Mouse (Mus musculus) brain, adult 2 months (tissue): ENCODE results near the gene Lmx1b.

Experiments
- DNase-seq: peaks from one replicate; pipeline ENCODE4 v3.0.0; 2011; ENCODE audit warnings: low read depth, low spot score

The Lmx1b gene

DNA sequence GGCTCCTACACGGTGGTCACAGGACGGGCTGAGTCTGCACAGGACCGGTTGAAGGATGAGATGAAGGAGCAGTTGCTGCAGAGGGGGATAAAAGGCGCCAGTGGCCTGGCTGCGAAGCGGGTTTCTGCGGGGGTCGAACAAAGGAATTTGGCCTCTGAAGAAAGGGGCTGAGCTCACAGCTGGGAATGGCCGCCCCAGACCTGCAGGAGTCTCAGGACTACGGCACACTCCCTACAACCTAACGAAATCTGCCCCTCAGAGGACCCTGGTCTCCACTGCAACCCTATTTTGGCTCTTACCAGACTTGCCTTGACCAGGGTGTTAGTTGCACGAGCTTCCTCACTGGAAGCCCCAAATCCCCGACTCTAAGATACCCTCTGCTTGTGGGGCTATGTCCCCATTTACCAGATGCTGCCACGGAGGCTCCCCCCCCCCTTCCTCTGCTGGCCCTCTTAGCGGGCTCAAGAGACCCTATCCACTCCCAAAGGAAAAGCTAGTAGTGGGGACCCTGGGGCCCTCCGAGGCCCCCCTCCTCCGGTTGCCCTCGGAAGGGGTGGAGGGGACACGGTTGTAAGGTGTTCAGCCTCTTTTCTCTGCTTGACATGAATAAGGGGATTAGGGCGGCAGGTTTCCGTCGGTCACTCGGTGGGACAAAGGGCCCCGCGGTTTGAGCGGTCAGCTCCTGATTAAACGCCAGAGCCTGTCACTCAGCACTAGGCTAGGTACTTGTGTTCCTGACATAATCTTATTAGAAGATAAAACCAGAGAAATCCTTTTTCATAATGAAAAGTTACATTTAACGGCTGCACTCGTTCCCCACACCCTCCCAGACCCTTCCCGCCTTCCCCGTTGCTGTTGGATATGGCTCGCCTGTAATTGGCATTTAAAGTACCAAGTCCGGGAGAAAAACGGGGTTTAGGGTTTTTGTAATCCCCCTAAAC, 10.0 kb downstream of the Lmx1b start:
- DNase-seq = no peak

DNA sequence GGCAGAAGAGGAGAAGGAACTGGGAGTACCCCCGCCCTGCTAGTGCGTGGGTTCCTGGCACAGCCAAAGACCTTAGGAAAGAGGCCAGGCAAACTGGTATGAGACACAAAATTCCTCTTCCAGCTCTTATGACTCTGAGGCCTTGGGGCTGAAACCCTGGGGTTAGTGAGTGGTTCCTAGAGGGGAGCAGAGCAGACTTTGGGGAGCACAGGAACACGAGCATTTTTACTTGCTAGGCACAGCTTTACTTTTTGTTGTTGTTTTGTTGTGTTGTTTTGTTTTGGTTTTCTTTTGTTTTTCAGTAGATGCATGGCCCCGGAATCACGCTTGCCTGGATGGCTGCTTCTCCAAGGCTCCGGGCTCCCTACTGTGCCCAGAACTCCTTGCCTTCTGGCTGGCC, 10.7 kb downstream of the Lmx1b start:
- no peak for DNase-seq

DNA sequence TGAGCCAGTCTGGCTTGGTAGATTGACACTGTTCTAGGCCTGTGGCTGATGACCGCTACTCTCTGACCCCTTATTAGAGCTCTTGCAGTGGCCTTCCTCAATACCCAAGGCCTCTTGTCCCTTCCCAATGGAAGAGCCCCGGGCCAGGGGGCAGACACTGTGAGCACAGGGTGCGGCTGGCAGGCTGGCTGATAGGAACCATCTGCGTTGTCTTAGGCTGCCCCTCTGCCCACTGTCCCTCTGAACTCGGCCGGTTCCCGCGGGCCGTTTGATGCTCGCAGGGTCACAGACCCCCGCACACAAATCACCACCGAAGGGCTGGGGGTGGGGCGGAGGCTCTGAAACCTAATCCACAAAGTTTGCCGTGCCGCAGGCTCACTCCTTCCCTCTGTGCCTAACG, 11.5 kb downstream of the Lmx1b start:
- no peak for DNase-seq

DNA sequence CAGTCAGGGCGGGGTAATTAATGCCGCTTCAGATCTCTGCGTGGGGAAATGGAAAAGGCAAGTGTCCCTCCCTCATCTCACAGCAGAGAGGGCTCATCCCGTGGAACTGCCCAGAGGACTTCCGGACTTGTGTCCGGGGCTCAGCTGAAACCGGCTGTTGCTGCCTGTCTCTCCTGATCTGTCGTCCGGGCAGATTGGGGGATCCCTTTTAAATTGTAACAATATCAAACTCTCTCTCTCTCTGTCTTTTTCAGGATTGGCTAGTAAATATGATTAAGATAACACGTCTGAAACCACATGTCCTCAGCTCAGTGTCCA, 13.3 kb downstream of the Lmx1b start:
- DNase-seq = no peak

DNA sequence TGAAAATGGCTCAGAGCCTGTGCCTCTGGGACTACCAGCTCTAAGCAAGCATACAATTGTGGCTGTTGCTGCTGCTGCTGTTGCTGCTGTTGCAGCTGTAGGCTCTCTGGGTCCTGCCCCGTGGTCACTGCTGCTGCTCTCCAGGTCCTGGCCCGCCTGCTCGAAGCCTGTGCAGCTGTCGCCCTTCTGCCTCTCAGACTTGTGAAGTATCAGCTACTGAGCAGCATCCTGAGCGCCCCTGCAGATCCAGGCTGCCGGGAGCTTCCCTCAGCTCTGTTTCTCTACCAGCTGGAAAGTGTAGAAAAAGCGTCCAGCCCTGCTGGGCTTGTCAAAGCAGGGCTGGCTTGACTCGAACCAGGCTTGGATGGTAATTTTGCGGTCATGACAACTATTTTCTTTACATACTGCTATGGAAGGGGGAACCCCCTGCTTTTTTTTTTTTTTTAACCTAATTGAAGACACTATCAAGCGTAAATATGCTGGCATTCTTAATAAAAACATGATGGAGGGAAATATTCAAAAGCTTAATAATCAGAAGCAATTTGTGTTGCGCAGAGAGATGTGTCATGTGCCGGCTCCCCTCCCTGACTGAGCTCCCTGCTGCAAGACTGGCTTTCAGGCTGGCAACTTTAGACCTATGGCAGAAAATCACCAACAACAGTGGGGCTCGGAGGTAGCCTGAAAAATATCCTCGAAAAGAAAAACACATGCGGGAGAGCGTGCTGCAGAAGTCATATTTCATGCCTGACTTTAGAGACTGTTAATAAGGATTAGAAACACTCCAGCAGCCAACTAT, 13.9 kb downstream of the Lmx1b start:
- no peak for DNase-seq

DNA sequence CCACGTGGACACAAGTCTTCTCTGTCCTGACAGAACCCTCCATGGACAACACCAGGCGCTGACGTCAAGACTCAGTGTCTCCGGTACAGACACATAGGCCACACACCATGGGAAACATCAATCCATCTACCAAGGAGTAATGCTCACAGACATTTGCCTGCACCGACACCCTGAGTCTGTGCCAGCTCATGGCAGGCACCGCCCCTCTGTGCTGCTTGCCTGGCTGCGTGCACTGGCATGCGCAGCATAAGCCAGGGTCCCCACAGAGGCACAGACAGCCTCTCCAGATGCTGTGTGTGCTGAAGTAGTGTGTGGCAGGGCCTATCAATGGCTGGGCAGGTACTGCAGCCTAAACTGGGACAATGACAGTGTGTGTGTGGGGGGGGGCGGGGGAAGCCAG, 22.6 kb downstream of the Lmx1b start:
- DNase-seq = peak; percentile 42

DNA sequence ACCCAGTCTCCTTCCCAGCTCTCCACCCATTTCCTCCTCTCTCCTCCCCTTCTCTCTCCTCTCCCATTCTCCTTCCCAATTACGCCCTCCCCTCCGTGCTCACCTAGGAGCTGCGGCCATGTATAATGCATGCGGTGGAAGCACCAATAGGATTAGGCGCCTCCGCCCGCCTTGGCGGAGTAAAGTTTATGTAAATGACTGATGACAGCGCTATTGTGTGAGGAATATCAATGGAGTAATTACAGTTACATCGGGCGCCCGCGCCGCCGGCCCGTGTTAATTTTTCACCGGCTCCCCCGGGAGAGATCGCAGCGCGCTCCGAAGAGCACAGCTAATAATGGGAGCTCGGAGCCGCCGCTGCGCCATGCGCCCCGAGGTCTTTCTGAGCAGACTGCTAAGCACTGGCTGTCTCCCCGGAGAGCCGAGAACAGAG, 23.9 kb downstream of the Lmx1b start:
- peak; percentile 83 for DNase-seq

DNA sequence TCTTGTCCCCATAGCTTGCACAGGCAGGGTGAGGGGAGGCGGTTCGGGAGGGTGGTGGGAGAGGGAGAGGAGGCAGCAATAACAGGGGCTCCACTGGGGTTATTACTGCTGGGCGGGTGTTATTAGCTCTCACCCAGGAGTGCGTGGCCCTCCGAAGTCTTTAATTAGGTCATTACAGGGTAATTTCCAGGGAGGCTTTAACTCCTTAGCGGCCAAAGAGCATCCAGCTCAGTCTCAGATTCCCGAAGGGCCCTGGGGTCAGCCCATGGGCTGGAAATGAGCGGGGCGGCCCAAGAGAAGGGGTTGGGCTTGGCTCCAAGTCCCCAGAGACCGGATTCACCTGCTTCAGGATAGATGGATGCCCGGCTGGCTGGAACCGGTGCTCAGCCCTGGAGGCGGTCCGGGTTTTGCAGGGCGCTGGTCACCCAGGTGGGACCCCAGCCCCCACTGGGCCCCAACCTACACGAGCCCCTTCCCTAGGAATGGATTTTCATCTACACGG, 24.4 kb downstream of the Lmx1b start:
- no peak for DNase-seq

DNA sequence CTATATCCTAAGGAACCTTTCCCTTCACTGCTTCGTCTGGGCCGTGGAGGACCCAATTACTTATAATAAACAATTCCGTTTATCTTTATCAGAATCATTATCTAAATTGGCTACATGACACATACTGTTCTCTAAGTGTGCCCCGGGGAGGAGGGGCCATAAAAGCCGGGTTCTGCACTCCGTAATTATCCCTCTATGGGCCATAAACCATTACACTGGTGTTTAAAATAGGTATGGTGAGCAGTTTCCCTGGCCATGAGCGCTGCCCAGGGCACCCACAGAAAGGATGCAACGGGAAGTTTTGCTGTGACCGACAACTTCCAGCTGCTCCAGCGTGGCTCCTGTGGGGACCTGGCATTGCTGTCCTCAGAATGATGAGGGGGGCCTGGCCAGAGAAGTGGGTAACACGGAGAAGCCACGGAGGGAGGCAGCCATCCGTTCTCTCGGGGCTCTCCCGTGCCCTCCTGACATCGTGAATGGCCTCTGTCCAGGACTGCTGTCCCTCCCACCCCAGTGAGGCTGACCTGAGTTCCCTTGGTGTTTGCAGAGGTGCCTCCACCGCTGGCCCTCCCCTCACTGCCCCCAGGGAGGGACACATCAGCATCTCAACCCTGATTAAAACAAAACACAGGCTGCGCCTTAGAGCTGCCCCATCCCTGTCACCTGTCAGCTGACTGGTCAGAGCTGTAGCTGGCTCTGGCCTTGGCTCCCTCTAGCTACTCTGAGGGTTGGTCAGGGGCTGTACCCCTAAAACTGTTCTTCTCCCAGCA, 34.6 kb downstream of the Lmx1b start:
- DNase-seq = no peak

DNA sequence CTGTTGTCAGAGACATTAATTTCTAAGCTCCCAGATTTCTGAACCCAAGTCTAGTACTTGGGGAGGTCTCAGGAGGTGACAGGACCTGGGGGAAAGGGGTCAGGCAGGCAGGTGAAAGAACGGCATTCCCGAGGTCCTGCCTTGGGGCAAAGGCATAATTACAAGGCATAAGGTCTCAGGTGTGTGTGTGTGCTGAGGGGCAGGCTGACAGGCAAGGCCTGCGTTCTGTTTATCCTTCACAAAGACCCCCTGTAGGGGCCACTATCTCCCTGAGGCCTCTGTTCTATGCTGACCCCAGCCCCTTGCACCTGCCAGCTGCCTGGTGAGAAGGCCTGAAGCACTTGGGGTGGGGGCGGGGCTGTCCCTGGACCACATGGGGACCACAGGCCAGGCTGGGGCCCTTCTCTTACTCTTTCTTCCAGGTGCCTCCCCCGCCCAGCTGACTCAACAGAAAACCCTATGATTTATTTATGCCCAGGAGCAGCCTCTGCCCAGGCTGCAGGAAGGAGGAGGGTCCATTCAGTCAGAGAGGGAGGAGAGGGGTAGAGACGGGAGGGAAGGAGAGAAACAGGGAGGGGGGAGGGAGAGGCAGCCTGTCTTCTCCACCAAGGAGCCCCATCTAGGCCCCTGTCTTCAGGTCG, 35.3 kb downstream of the Lmx1b start:
- no peak for DNase-seq

DNA sequence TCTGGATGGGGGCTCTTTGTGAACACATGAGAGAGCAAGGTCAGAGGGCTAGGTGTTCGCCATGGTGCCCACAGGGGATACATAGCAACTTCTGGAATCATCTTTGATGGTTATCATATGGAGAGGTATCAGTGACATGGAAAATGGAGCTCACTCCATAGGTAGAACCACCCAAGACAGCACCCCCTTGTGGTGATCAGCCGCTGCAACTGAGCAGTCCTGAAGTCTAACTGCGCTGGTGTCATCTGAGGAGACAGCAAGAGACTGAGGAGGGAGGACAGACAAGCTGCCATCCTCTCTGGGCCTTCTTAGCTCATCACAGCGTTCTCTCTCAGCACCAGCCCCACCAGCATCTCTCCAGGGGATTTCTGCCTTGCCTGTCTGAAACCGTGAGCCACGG, 39.8 kb downstream of the Lmx1b start:
- no peak for DNase-seq

DNA sequence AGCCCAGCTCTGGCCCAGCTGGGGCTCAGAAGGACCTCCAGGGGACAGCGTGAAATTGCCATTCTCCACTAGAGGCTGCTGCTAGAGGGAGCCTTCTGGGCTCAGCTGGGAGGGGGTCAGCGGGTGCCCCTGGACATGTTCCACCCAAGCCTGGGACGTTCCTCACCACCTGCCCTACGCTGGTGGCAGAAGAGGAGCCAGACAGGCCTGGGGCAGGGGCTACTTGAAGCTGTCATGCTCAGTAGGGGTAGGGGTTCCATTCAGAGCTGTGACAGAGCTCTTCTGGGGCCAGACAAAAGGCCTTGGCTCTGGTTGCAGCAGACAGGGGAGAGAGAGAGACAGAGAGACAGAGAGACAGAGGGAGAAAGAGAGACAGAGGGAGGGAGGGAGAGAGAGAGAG, 42.9 kb downstream of the Lmx1b start:
- no peak for DNase-seq

DNA sequence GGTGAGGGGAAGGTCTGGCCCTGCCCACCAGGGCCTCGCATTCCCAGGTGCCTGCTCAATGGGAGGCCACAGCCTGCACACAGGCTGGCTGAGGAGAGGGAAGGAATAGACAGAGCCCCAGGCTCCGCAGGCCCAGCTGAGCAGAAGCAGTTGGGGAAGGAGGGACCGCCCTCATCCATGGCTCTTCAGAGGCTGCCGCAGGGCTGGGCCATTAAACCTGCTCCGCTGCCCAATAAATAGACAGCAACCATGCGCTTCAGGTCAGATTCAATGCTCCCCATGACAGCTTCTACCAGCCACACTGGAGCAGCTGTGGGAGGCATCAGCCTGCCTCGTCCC, 45.3 kb downstream of the Lmx1b start:
- DNase-seq = no peak

DNA sequence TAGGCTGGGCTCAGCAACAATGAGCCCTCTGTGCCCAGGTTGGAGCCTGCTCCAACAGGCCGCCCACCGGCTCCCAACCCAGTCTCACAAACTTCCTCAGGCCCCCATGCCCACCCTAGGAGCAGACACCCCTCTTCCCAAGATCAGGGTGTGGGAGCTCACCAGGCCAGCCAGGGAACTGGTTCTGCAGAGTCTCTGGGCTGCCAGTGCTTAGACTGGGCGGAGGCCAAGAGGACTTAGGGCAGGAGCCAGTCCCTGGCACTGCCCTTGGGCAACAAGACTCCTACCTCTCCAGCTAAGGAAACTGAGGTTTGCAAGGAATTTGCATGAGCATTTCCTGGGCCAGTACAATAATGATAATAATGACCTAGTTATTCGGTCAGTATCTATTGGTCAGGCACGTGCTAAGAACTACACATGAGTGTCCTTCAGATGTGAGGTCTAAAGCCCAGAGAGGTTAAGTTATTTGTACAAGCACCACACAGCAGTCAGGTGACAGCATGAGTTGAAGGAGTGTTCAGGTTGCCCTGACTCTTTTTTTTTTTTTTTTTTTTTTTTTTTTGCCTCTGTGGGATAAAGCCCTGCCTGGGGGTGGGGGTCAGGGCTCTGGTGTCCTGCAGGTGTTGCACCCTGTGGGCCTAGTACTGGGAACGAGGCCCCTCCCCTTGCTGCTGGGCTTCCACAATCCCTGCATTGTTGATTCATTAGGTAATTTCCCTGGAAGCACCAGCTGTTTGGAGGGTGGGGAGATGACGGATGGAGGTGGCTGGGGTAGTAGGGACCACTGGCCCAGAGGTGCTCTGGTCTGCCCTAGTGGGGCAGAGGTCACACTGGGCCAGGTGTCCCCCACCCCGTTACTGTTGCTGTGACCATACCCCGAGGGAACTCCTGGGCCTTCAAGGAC, 45.9 kb downstream of the Lmx1b start:
- no peak for DNase-seq

DNA sequence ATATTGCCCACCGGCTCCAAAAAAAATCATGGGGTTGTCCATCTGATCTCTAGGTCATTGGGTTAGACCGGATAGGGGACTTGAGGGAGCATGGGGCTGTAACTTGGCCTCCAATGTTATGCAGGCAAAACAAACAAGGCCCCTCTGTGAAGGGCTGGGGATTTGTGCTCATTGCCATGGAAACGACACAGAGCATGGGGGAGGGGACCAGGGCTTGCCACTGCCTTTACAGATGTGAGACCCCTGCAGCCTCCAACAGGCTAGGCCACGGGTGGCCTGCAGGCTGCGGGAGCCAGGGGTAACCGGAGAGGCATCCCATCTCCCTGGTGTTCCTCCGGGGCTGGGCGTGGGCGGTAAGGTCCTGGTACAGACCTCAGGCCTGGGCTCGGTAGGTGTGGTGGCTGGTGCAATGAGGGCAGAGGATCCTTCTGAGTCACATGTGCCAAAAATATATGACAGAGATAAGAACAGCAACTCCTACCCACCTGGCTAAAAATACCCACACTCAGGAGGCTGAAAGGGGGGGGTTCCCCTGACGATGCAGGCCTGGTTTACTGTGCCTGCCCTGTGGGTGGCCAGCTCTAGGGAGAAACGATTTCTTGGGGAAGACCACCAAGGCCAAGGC, 47.3 kb downstream of the Lmx1b start:
- DNase-seq = peak; percentile 73

DNA sequence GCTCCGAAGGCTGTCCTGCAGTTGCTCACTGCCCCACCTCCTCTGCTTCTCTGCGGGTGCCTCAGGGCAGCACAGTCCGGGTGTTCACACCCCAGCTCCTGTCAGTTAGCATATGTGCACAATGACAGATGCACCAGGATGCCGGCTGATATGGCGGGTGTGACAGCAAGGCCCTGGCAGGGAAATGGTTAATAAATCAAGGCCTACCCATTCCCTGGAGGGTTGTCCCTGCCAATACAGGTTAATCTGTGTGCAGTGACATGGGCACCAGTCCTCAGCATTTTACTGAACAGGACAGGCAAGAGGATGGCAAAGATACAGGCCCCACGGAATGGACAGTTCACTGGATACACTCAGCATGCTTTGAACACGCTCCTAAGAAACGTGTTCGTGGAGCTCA, 51.0 kb downstream of the Lmx1b start:
- DNase-seq = no peak

DNA sequence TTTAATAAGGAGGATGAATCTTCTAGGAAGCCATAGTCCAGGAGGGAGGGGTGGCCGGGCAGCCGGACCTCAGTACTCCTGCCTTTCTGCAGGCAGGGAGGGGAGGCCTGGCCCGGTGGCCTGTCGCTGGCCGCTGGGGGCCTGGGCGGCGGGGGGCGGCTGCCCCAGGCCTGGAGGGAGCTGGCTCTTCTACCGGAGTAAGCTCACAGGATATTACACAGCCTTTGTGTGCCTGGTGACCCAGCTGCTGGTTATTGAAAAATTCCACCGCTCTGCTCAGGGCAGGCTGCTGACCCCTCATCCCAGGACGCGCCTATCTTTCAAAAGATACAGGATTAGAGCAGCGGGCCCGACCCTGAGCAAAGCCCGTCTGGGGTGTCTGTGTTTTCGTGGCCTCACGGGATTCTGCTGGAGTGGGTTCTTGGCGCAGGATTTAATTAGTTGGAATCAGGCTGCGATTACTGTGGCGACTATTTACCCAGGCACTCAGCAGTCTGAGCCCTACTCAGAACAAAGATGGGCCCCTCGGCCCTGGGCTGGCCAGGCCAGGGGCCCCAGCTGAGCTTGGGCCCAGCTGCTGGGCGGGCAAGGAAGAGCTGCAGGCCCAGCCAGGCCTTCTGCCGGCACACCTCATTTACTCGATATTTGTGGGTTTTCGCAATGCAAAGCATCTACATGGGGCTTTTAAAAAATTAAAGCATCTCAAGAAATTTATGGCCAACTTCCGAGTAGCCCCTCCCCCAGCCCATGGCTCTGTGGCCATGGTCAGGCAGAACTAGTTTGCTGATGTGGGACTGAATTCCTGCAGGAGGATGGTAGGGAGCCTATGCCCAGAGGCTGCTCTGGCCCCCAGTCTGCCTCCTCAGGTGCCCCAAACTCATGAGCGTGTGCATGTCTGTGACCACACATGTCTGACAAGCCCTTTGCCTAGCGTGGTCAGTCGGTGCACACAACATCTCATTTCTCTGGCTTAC, 55.1 kb downstream of the Lmx1b start:
- no peak for DNase-seq

DNA sequence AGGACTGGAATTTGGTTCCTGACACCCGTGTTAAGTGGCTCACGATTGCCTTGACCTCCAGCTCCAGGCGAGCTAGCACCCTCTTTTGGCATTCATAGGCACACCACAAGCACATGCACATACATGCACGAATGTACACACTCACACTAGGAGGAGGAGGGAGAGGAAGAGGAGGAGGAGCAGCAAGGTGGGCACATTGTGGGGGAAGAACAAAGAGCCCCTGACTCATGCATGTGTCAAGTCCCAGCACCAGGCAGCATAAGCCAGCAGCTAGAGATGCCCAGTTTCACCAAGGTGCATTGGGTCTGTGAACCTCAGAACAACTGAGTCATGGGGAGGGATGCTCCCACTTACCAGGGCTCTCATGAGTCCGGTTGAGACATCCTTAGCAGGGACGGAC, 56.5 kb downstream of the Lmx1b start:
- DNase-seq = no peak

DNA sequence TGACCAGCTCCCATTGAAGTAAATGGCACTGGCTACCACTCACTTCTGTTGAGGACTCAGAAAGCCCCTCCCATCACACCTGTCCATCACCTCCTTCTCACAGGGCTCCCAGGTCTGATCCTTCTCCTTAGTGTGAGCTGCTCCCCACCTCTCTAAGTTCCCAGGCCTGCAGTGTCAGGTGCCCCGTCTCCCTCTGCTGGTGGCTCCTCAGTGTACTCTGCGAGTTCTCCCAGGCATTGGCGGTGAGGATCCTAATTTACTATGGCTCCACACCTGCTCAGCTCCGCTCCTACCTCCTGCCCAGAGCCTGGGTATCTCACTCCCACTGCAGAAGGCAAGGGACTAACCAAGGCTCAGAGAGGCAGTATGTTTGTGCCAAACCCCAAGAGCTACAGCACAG, 57.0 kb downstream of the Lmx1b start:
- DNase-seq = peak; percentile 50
